Mouse (Mus musculus): Measurements from ENCODE around the gene Rpp40. TPM values are rescaled to one million over a fixed set of nuclear protein-coding genes. Genes with fewer than 3 reads are reported as not detected.

Rpp40 gene
- polyA plus RNA-seq, 1 experiment, result 3.3 TPM

DNA sequence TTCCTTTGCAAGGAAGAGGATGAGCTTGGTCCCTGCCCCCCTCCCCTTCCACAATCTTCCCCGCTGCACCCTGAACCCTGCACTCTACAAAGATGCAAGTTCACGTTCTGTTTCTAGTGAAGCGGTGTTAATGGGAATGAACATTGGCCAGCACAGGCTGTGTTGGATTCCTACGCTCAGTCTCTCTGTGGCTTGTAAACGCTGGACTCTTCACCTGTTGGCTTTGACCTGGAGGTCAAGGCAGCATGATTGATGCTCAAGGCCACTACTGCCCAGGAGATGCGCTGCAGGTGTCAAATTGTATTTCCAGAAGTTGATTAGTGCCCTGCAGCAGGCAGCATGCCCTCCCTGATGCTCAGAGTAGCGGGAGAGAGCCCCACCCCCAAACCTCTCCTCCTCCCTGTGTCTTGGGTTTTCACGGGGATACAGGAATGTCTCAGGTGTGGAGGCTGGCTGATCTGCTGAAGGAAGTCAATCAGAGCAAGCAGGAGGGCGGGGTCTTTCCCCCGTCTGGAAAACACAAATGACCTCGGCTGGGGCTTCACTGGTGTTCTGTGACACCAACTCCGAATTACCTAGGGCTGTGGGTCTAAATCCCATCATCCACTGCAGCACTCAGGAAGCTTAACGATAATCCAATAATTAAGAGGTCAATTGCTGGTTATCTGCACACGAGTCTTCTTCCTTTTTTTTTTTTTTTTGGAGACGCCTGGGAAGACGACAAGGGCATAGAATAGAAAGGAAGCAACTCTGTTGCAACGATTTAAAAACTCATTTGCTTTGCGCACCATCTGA is 33.9 kb upstream of the Rpp40 start:
- H3K4me3 ChIP-seq (ENCODE audit: control insufficient read depth, insufficient read depth, low read length), result no peak overlapping the region
- DNase-seq, result no peak
- WGBS, result 86% methylated on average over 18 of the region's 18 CpGs
- H3K27me3 ChIP-seq (ENCODE audit: control insufficient read depth, insufficient read depth, low read length), result no peaks in the 10 kb centered on the region
- no peaks in the 10 kb centered on the region for H3K36me3 ChIP-seq (ENCODE audit: control insufficient read depth, insufficient read depth, low read length)
- H3K27ac ChIP-seq (ENCODE audit: control insufficient read depth, insufficient read depth, low read length), result no peak overlapping the region
- TF ChIP-seq CTCF (IDR thresholded peaks at IDR 0.05; ENCODE audit: borderline replicate concordance, control insufficient read depth, extremely low read depth, insufficient read depth, low read length, poor library complexity) (no peak), POLR2A (IDR thresholded peaks at IDR 0.05; ENCODE audit: control insufficient read depth, extremely low read depth, insufficient read depth, low read length, poor library complexity) (no peak)
- H3K4me1 ChIP-seq (replicated peaks; ENCODE audit: control insufficient read depth, insufficient read depth, low read length), result no peaks in the 10 kb centered on the region

DNA sequence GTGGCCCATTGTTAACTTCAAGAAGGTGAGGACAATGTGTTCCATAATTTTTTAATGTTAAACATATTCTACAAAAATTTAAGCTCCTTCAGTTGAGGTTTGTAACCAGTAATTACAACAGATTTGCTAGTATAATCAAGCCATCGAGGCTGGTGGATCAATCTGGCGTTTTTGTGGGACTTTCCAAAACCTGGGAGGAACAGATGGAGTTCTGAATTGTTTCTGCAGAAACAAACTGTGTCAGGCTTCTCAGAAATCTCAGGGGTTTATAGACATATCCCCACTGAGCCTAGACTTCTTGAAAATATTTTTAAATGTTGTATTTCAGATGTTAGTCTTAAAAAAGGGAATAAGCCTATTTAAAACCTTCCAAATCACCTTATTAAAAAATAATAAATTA is 31.8 kb upstream of the Rpp40 start:
- H3K4me3 ChIP-seq (ENCODE audit: control insufficient read depth, insufficient read depth, low read length), result no peak overlapping the region
- H3K36me3 ChIP-seq (ENCODE audit: control insufficient read depth, insufficient read depth, low read length), result no peaks in the 10 kb centered on the region
- no peaks in the 10 kb centered on the region for H3K4me1 ChIP-seq (replicated peaks; ENCODE audit: control insufficient read depth, insufficient read depth, low read length)
- DNase-seq, result no peak
- no peak overlapping the region for H3K27ac ChIP-seq (ENCODE audit: control insufficient read depth, insufficient read depth, low read length)
- no peaks in the 10 kb centered on the region for H3K27me3 ChIP-seq (ENCODE audit: control insufficient read depth, insufficient read depth, low read length)
- 93% methylated on average over 2 of the region's 2 CpGs for WGBS
- TF ChIP-seq CTCF (IDR thresholded peaks at IDR 0.05; ENCODE audit: borderline replicate concordance, control insufficient read depth, extremely low read depth, insufficient read depth, low read length, poor library complexity) (no peak), POLR2A (IDR thresholded peaks at IDR 0.05; ENCODE audit: control insufficient read depth, extremely low read depth, insufficient read depth, low read length, poor library complexity) (no peak)

DNA sequence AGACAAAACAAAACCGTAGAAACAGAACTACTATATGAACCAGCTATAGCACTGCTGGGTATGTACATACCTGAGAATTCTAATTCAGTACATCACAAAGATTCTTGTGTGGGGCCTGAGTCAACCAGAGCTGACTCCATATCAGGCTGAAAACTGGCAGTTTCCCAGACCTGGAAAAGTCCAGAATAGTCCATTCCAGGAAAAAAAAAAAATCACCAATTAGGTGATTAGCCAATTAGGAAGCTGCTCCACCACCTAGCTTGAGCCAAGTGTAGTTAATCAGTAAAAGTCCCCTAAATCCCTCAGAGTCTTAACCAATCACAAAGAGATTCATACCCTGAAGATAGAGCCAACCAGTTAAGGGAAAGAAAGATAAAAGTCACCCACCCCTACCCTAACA is 5.3 kb upstream of the Rpp40 start:
- 95% methylated on average over 1 of the region's 1 CpGs for WGBS
- Histone ChIP-seq H3K4me1 (replicated peaks; ENCODE audit: control insufficient read depth, insufficient read depth, low read length) (no peaks in the 10 kb centered on the region), H3K27me3 (ENCODE audit: control insufficient read depth, insufficient read depth, low read length) (no peaks in the 10 kb centered on the region), H3K27ac (ENCODE audit: control insufficient read depth, insufficient read depth, low read length) (no peak overlapping the region), H3K4me3 (ENCODE audit: control insufficient read depth, insufficient read depth, low read length) (no peak overlapping the region), H3K36me3 (ENCODE audit: control insufficient read depth, insufficient read depth, low read length) (no peaks in the 10 kb centered on the region)
- DNase-seq, result no peak
- no peak for TF ChIP-seq POLR2A (IDR thresholded peaks at IDR 0.05; ENCODE audit: control insufficient read depth, extremely low read depth, insufficient read depth, low read length, poor library complexity)
- TF ChIP-seq CTCF (IDR thresholded peaks at IDR 0.05; ENCODE audit: borderline replicate concordance, control insufficient read depth, extremely low read depth, insufficient read depth, low read length, poor library complexity), result no peak

DNA sequence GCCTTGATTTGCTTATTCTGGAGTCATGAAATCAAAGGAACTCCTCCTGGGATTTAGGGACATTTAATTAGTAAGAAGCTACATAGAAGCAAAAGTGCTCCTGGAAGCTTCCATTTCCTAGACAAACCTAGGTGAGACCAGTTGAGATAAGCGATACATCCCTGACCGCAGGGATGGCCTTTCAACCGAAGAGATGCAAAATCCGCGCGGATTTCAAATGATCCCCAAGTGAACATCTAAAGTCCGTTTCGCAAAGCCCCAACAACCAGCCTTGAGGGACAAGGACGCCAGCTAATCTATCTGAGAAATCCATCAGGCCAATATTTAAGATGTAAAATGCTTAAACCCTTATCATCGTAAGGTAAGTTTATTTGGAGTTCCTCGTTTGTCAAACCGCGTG is 781 bp downstream of the Rpp40 start:
- TF ChIP-seq CTCF (IDR thresholded peaks at IDR 0.05; ENCODE audit: borderline replicate concordance, control insufficient read depth, extremely low read depth, insufficient read depth, low read length, poor library complexity) (no peak), POLR2A (IDR thresholded peaks at IDR 0.05; ENCODE audit: control insufficient read depth, extremely low read depth, insufficient read depth, low read length, poor library complexity) (no peak)
- Histone ChIP-seq H3K4me1 (replicated peaks; ENCODE audit: control insufficient read depth, insufficient read depth, low read length) (0 out of 2 replicates have a peak, but pooled peaks cover 2% of the 10 kb centered on the region), H3K27ac (ENCODE audit: control insufficient read depth, insufficient read depth, low read length) (no peak overlapping the region), H3K4me3 (ENCODE audit: control insufficient read depth, insufficient read depth, low read length) (peak overlapping the region; percentile 96), H3K27me3 (ENCODE audit: control insufficient read depth, insufficient read depth, low read length) (no peaks in the 10 kb centered on the region), H3K36me3 (ENCODE audit: control insufficient read depth, insufficient read depth, low read length) (no peaks in the 10 kb centered on the region)
- 3% methylated on average over 13 of the region's 13 CpGs for WGBS
- DNase-seq, result peak; percentile 14

DNA sequence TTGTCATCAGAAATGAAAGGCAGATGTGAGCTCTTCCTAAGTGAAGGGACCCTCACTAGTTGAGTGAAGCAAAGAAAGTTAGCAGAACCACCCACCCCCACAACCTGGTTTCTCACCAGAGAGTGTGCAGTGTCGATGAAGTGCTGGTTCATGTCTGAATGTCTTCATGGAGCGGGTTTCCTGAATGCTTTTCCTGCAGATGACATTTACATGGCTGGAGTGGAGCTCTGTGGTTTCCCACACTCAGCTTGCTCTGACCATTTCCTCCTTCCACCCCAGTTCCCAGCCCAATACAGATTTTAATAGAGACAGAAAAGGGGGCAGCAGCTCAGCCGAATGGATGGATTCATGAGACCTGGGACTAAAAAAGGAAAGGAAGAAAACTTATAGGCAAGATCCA is 13.3 kb downstream of the Rpp40 start:
- WGBS, result 32% methylated on average over 3 of the region's 3 CpGs
- no peak overlapping the region for H3K27ac ChIP-seq (ENCODE audit: control insufficient read depth, insufficient read depth, low read length)
- DNase-seq, result no peak

DNA sequence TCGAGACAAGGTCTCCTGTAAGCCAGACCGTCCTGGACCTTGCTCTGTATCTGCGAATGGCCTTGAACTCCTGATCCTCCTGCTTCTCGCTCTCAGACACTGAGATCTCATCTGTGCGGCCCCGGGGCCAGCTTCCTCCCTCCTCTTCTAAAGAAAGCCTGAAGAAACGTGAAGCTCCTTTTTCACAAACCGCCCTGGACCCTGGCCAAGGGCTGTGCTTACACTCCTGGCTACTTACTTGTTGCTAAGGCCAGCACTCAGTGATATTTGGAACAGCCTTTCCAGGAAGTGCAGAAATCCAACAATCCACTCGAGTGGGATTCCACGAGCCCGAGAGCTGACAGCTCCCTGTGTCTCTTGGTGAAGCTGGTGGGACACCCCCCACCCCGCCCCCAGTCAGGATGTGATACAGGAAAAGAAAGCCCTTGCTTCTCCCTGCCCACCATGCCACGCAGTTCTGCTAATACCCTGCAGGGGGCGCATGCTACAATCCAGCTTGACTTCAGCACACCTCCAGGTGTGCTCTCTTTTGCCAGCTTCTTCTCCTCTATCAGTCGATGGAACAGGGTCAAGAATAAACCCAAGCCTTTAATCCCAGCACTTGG is 19.9 kb downstream of the Rpp40 start:
- no peaks in the 10 kb centered on the region for H3K4me1 ChIP-seq (replicated peaks; ENCODE audit: control insufficient read depth, insufficient read depth, low read length)
- H3K27ac ChIP-seq (ENCODE audit: control insufficient read depth, insufficient read depth, low read length), result no peak overlapping the region
- TF ChIP-seq CTCF (IDR thresholded peaks at IDR 0.05; ENCODE audit: borderline replicate concordance, control insufficient read depth, extremely low read depth, insufficient read depth, low read length, poor library complexity) (peak; percentile 78; the same call in 1 of the 2 replicates), POLR2A (IDR thresholded peaks at IDR 0.05; ENCODE audit: control insufficient read depth, extremely low read depth, insufficient read depth, low read length, poor library complexity) (no peak)
- H3K36me3 ChIP-seq (ENCODE audit: control insufficient read depth, insufficient read depth, low read length), result no peaks in the 10 kb centered on the region
- H3K27me3 ChIP-seq (ENCODE audit: control insufficient read depth, insufficient read depth, low read length), result no peaks in the 10 kb centered on the region
- peak; percentile 50 for DNase-seq
- no peak overlapping the region for H3K4me3 ChIP-seq (ENCODE audit: control insufficient read depth, insufficient read depth, low read length)
- 31% methylated on average over 15 of the region's 15 CpGs for WGBS

More for the DNA sequence above, 13.3 kb downstream of the Rpp40 start:
- H3K36me3 ChIP-seq (ENCODE audit: control insufficient read depth, insufficient read depth, low read length), result no peaks in the 10 kb centered on the region
- TF ChIP-seq CTCF (IDR thresholded peaks at IDR 0.05; ENCODE audit: borderline replicate concordance, control insufficient read depth, extremely low read depth, insufficient read depth, low read length, poor library complexity) (no peak), POLR2A (IDR thresholded peaks at IDR 0.05; ENCODE audit: control insufficient read depth, extremely low read depth, insufficient read depth, low read length, poor library complexity) (no peak)
- H3K27me3 ChIP-seq (ENCODE audit: control insufficient read depth, insufficient read depth, low read length), result no peaks in the 10 kb centered on the region
- H3K4me1 ChIP-seq (replicated peaks; ENCODE audit: control insufficient read depth, insufficient read depth, low read length), result no peaks in the 10 kb centered on the region
- no peak overlapping the region for H3K4me3 ChIP-seq (ENCODE audit: control insufficient read depth, insufficient read depth, low read length)

Measured in thymus, adult 2 months (tissue).